Mouse (Mus musculus) myocyte (in vitro differentiated cells): ENCODE results near the gene Myl6b. TPM values are rescaled to one million over a fixed set of nuclear protein-coding genes. Genes with fewer than 3 reads are reported as not detected.
A peak's percentile ranks its signal among the peaks of the same experiment; 100 is the strongest.

Source experiments
- H3K27me3 ChIP-seq: one replicate; pipeline ENCODE4 v1.6.1; 2011; ENCODE audit not compliant: control insufficient read depth, insufficient read depth, insufficient read length
- H3K36me3 ChIP-seq: one replicate; pipeline ENCODE4 v1.6.1; 2011; ENCODE audit not compliant: control insufficient read depth, insufficient read depth
- H3K4me2 ChIP-seq: one replicate; pipeline ENCODE4 v1.6.1; 2011; ENCODE audit warnings: low read depth, control low read depth
- H3K4me3 ChIP-seq: one replicate; pipeline ENCODE4 v1.5.1; 2011; ENCODE audit warnings: mild to moderate bottlenecking, control low read depth, moderate library complexity
- H3K79me2 ChIP-seq: one replicate; pipeline ENCODE4 v1.6.1; 2011; ENCODE audit not compliant: control insufficient read depth, insufficient read depth
- H3ac ChIP-seq: one replicate; pipeline ENCODE4 v1.6.1; 2011; ENCODE audit not compliant: control insufficient read depth, insufficient read length
- CEBPB ChIP-seq: IDR thresholded peaks from 2 replicates; pipeline ENCODE4 v1.6.1; 2011; ENCODE audit warnings: mild to moderate bottlenecking, moderate library complexity; ENCODE audit not compliant: poor library complexity, insufficient read depth, severe bottlenecking
- E2F4 ChIP-seq: IDR thresholded peaks from one replicate; pipeline ENCODE4 v1.6.1; 2011; ENCODE audit warnings: mild to moderate bottlenecking, control low read depth, moderate library complexity; ENCODE audit not compliant: insufficient read depth
- MAX ChIP-seq: IDR thresholded peaks from one replicate; pipeline ENCODE4 v1.6.1; 2011; ENCODE audit warnings: low read depth, mild to moderate bottlenecking, control low read depth
- MYOD1 ChIP-seq, 3 experiments: IDR thresholded peaks; one replicate each; pipeline ENCODE4 v1.6.1; 2011; ENCODE audit warnings: control low read depth in 2 of 3, low read depth in 2 of 3, mild to moderate bottlenecking in 2 of 3, moderate library complexity in 1 of 3; ENCODE audit not compliant: insufficient read length in 2 of 3, control insufficient read depth in 1 of 3
- MYOG ChIP-seq, 3 experiments: IDR thresholded peaks; one replicate each; pipeline ENCODE4 v1.6.1; 2011; ENCODE audit warnings: control low read depth in 2 of 3, low read depth in 2 of 3, mild to moderate bottlenecking in 2 of 3; ENCODE audit not compliant: insufficient read length in 2 of 3, control insufficient read depth in 1 of 3, insufficient read depth in 1 of 3
- POLR2A ChIP-seq: IDR thresholded peaks from one replicate; pipeline ENCODE4 v1.6.1; 2011; ENCODE audit warnings: low read depth, mild to moderate bottlenecking, control low read depth, moderate library complexity; ENCODE audit not compliant: insufficient read length
- POLR2AphosphoS2 ChIP-seq: IDR thresholded peaks from one replicate; pipeline ENCODE4 v1.6.1; 2011; ENCODE audit warnings: low read depth, control low read depth; ENCODE audit not compliant: insufficient read length
- REST ChIP-seq: IDR thresholded peaks from one replicate; pipeline ENCODE4 v1.6.1; 2011; ENCODE audit warnings: mild to moderate bottlenecking, control low read depth, moderate library complexity; ENCODE audit not compliant: insufficient read depth, insufficient read length
- SRF ChIP-seq: IDR thresholded peaks from one replicate; pipeline ENCODE4 v1.6.1; 2011; ENCODE audit warnings: low read depth; ENCODE audit not compliant: control insufficient read depth, insufficient read length
- TCF12 ChIP-seq: IDR thresholded peaks from one replicate; pipeline ENCODE4 v1.6.1; 2011; ENCODE audit warnings: mild to moderate bottlenecking, control low read depth; ENCODE audit not compliant: poor library complexity, insufficient read depth, severe bottlenecking
- TCF3 ChIP-seq: IDR thresholded peaks from one replicate; pipeline ENCODE4 v1.6.1; 2011; ENCODE audit warnings: low read depth, control low read depth; ENCODE audit not compliant: insufficient read length
- USF1 ChIP-seq: IDR thresholded peaks from one replicate; pipeline ENCODE4 v1.6.1; 2011; ENCODE audit warnings: low read depth, mild to moderate bottlenecking, control low read depth, moderate library complexity
- polyA plus RNA-seq: library from polyadenylated mRNA; unstranded; fragments of >200 nt; fragmentation: generic; extraction: Trizol; gene quantifications from one replicate; pipeline ENCODE4 v1.2.1, GENCODE M21; 2012; ENCODE audit warnings: missing spikeins

The Myl6b gene
- polyA plus RNA-seq, 1 experiment = 734 TPM

GRCm38 (mm10) chr10:128459409-128460269, 38.8 kb downstream of the Myl6b start:
- H3K79me2 ChIP-seq = peaks cover 17% of the 10 kb centered on the region
- H3K4me2 ChIP-seq = peak overlapping the region; percentile 98
- no peaks in the 10 kb centered on the region for H3K27me3 ChIP-seq
- TF ChIP-seq MYOD1 (IDR thresholded peaks at IDR 0.05; ENCODE audit: control insufficient read depth in 1 of 3, insufficient read length in 2 of 3, low read depth in 2 of 3) = peak in 1 of 3 experiments; percentile 1
- TF ChIP-seq MAX = no peak
- peak in 1 of 3 experiments; percentile 5 for TF ChIP-seq MYOG (IDR thresholded peaks at IDR 0.05; ENCODE audit: control insufficient read depth in 1 of 3, insufficient read depth in 1 of 3, insufficient read length in 2 of 3, low read depth in 2 of 3)
- H3ac ChIP-seq = peak overlapping the region; percentile 100
- peak overlapping the region; percentile 75 for H3K4me3 ChIP-seq
- H3K36me3 ChIP-seq = peaks cover 32% of the 10 kb centered on the region

GRCm38 (mm10) chr10:128458719-128459408, 39.6 kb downstream of the Myl6b start, which contains the start of gene Smarcc2:
Gene Smarcc2, plus strand, starts transcription at chr10:128459248.
- TF ChIP-seq POLR2AphosphoS2 = peak; percentile 69
- no peak for TF ChIP-seq MAX
- peak in 1 of 3 experiments; percentile 13 for TF ChIP-seq MYOG (IDR thresholded peaks at IDR 0.05; ENCODE audit: control insufficient read depth in 1 of 3, insufficient read depth in 1 of 3, insufficient read length in 2 of 3, low read depth in 2 of 3)
- TF ChIP-seq REST = no peak
- no peak for TF ChIP-seq TCF3
- no peak for TF ChIP-seq CEBPB
- no peak for TF ChIP-seq MYOD1 (IDR thresholded peaks at IDR 0.05; ENCODE audit: control insufficient read depth in 1 of 3, insufficient read length in 2 of 3, low read depth in 2 of 3)
- TF ChIP-seq SRF = no peak
- TF ChIP-seq TCF12 = no peak
- no peak for TF ChIP-seq USF1
- TF ChIP-seq POLR2A = peak; percentile 87
- TF ChIP-seq E2F4 = no peak
- H3ac ChIP-seq = peak within 1 kb of the TSS; percentile 100
- H3K27me3 ChIP-seq = no peaks in the 10 kb centered on the region
- peak within 1 kb of the TSS; percentile 98 for H3K4me2 ChIP-seq
- peak within 1 kb of the TSS; percentile 75 for H3K4me3 ChIP-seq
- H3K36me3 ChIP-seq = peaks cover 24% of the 10 kb centered on the region
- peaks cover 17% of the 10 kb centered on the region for H3K79me2 ChIP-seq

- Histone ChIP-seq H3ac (peak overlapping the region; percentile 100), H3K36me3 (peaks cover 20% of the 10 kb centered on the region), H3K4me2 (peak overlapping the region; percentile 65), H3K4me3 (peak overlapping the region; percentile 75), H3K79me2 (peaks cover 17% of the 10 kb centered on the region), H3K27me3 (no peaks in the 10 kb centered on the region)
- TF ChIP-seq SRF (no peak), MYOD1 (IDR thresholded peaks at IDR 0.05; ENCODE audit: control insufficient read depth in 1 of 3, insufficient read length in 2 of 3, low read depth in 2 of 3) (peak in 1 of 3 experiments; percentile 13), REST (no peak), TCF3 (no peak), USF1 (no peak), TCF12 (no peak), MYOG (IDR thresholded peaks at IDR 0.05; ENCODE audit: control insufficient read depth in 1 of 3, insufficient read depth in 1 of 3, insufficient read length in 2 of 3, low read depth in 2 of 3) (no peak), E2F4 (peak; percentile 36), POLR2A (peak; percentile 24), MAX (no peak), POLR2AphosphoS2 (no peak), CEBPB (no peak)
Measured at GRCm38 (mm10) chr10:128458348-128458718, 40.2 kb downstream of the Myl6b start.

GRCm38 (mm10) chr10:128457676-128458075, 40.8 kb downstream of the Myl6b start:
- Histone ChIP-seq H3K27me3 (no peaks in the 10 kb centered on the region), H3K36me3 (peaks cover 13% of the 10 kb centered on the region), H3K4me2 (peak overlapping the region; percentile 65), H3ac (no peak overlapping the region), H3K79me2 (peaks cover 17% of the 10 kb centered on the region), H3K4me3 (no peak overlapping the region)
- TF ChIP-seq TCF12 = no peak
- no peak for TF ChIP-seq SRF
- no peak for TF ChIP-seq MYOG (IDR thresholded peaks at IDR 0.05; ENCODE audit: control insufficient read depth in 1 of 3, insufficient read depth in 1 of 3, insufficient read length in 2 of 3, low read depth in 2 of 3)
- no peak for TF ChIP-seq POLR2AphosphoS2
- no peak for TF ChIP-seq E2F4
- no peak for TF ChIP-seq POLR2A
- no peak for TF ChIP-seq TCF3
- no peak for TF ChIP-seq USF1
- no peak for TF ChIP-seq CEBPB
- no peak for TF ChIP-seq MAX
- TF ChIP-seq MYOD1 (IDR thresholded peaks at IDR 0.05; ENCODE audit: control insufficient read depth in 1 of 3, insufficient read length in 2 of 3, low read depth in 2 of 3) = no peak
